Mouse (Mus musculus) colon, adult 2 months (tissue): ENCODE data around the gene Vsig1. TPM values are rescaled to one million over a fixed set of nuclear protein-coding genes. Genes with fewer than 3 reads are reported as not detected.

ENCODE experiments used
- polyA plus RNA-seq: library from polyadenylated mRNA; depleted of rRNA; stranded (reverse); fragments of >200 nt; gene quantifications from 2 replicates; pipeline ENCODE4 v1.2.3, GENCODE M21; 2012; rRNA removed

Gene Vsig1
- 3.0 and 4.7 TPM in 2 replicates for polyA plus RNA-seq

DNA sequence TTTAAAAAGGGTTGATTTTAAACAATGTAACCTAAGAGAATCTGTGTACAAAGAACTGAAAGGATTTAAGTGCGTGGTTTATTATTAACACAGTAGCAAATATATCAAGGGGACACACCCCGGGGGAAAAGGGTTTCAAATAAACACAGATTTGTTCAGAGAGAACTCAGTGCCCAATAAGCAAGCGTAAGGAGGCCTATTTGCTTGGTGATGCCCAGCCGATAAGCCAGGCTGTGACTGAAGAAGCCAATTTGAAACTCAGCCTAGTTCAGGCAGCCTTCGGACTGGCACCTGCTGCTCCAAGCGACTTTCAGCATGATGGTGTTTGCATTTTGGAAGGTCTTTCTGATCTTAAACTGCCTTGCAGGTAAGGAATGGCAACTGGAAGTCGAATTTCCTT is at the start of gene Vsig1:
Gene Vsig1 (plus strand): TSS at position 249 of the 400 bp plus-strand sequence.

DNA sequence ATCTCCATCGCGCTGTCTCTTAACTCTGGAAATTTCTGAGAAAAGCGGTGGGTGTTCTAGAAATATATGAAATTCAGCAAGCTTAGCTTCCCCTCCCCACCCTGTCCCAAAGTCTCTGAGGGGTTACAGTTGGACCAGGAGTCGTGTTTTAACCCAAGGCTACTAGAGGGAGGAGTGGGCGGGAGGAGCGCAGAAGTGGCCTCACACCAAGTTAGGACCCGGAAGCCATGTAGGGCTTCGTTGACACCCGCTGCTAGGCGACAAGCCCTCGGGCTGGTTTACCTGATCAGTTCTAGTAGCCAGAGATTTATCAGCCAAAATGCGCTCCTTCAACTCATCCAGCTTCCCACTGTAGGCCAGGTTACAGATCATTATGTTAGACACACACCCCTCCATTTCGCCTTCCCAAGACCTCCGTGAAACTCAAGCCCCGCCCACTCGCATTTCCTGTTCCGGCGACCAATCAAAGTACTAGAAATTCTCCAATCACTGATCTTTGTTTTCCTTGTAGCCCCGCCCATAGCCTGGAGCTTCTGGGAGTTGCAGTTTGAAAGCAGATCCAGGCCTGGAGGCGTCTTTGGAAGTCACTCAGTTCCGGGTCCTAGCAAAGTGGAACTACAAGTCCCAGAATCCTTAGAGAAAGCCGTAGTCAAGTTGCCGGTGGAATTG is 49.0 kb downstream of the Vsig1 start, which contains the start of the genes Psmd10 and Atg4a:
Gene Psmd10 (minus strand): TSS at position 457 of the 669 bp plus-strand sequence.
Gene Atg4a (plus strand): TSS at position 636 of the 669 bp plus-strand sequence.

Other genes starting within 250 kb of the Vsig1 start
- 9.6 and 12.9 TPM in 2 replicates for gene Mid2, start 243.0 kb upstream of the Vsig1 start, polyA plus RNA-seq
- gene Tex13b, start 94.2 kb upstream of the Vsig1 start, polyA plus RNA-seq = not detected in 2 replicates
- 3.2 and 3.7 TPM in 2 replicates for gene Psmd10, start 49.1 kb downstream of the Vsig1 start, polyA plus RNA-seq
- gene Atg4a, start 49.3 kb downstream of the Vsig1 start, polyA plus RNA-seq = 1.7 and 1.9 TPM in 2 replicates